Mouse (Mus musculus) heart, embryonic 13.5 days (tissue): Measurements from ENCODE around the gene Hmgcs2. TPM values are rescaled to one million over a fixed set of nuclear protein-coding genes. Genes with fewer than 3 reads are reported as not detected.

ENCODE experiments used
- ATAC-seq: fragments of 200-750 bp; cut with Nextera tagmentation; 2 replicates; pipeline ENCODE4 v1.8.0; 2017; ENCODE audit warnings: moderate TSS enrichment; ENCODE audit not compliant: insufficient number of reproducible peaks, low FRiP score, low TSS enrichment; ENCODE audit errors: extremely low read depth
- H3K27ac ChIP-seq: fragments of 300-500 bp; sonication (generic); replicated peaks from 2 replicates; pipeline ENCODE4 v1.5.1; 2015; ENCODE audit warnings: moderate library complexity, mild to moderate bottlenecking, inconsistent platforms
- H3K27me3 ChIP-seq: fragments of 300-500 bp; sonication (generic); replicated peaks from 2 replicates; pipeline ENCODE4 v1.6.1; 2015; ENCODE audit warnings: mild to moderate bottlenecking, inconsistent platforms
- H3K36me3 ChIP-seq: fragments of 300-500 bp; sonication (generic); 2 replicates; pipeline ENCODE4 v1.6.1; 2015; ENCODE audit warnings: mild to moderate bottlenecking, inconsistent platforms
- H3K4me1 ChIP-seq: fragments of 300-500 bp; sonication (generic); 2 replicates; pipeline ENCODE4 v1.6.1; 2015; ENCODE audit warnings: inconsistent platforms
- H3K4me2 ChIP-seq: fragments of 300-500 bp; sonication (generic); 2 replicates; pipeline ENCODE4 v1.6.1; 2015; ENCODE audit warnings: inconsistent platforms, mild to moderate bottlenecking, moderate library complexity
- H3K4me3 ChIP-seq: fragments of 300-500 bp; sonication (generic); 2 replicates; pipeline ENCODE4 v1.5.1; 2015; ENCODE audit warnings: moderate library complexity, mild to moderate bottlenecking, inconsistent platforms
- H3K9ac ChIP-seq: fragments of 300-500 bp; sonication (generic); 2 replicates; pipeline ENCODE4 v1.6.1; 2015; ENCODE audit warnings: inconsistent platforms, mild to moderate bottlenecking, moderate library complexity
- H3K9me3 ChIP-seq: fragments of 300-500 bp; sonication (generic); 2 replicates; pipeline ENCODE4 v1.6.1; 2016; ENCODE audit warnings: inconsistent platforms
- WGBS: fragments of 180-500 bp; shearing (Covaris S2); methylation state at CpG from one replicate; pipeline ENCODE4 v1.1.7; 2015; ENCODE audit warnings: mixed read lengths; 5-methylcytosine and 5-hydroxymethylcytosine counted together
- polyA plus RNA-seq: library from polyadenylated mRNA; unstranded; fragments of >200 nt; fragmentation: Nextera tagmentation; extraction: Ambion mirVana; gene quantifications from 2 replicates; pipeline ENCODE4 v1.2.1, GENCODE M21; 2015

The Hmgcs2 gene
- 9.5 and 11.6 TPM in 2 replicates for polyA plus RNA-seq

DNA sequence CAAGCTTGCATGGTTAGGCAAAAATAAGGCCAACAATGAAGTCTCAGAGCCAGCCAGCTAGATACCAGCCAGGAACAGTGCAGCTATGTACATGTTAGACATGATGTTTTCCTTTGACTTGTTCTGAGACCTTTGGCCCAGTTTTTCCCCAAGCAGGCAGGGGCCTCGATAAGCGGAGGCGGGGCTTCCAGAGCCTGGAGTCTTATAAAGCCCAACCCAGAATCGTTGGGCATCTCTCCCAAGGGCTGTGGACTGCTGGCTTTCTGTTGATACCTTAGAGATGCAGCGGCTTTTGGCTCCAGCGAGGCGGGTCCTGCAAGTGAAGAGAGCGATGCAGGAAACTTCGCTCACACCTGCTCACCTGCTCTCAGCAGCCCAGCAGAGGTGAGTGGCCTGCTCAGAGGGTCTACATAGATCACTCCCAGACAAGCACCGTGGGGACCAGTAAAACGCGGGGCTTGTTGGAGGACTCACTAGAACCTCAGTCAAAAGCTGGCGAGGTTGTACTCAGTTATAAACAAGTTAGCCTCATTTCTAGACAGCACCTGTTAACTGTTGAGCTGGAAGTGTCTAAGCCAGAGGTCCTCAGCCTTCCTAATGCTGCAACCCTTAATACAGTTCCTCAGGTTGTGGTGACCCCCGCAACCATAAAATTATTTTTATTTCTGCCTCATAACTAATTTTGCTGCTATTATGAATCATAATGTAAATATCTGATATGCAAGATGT lies at the start of gene Hmgcs2:
Hmgcs2 (plus strand) TSS at position 232 of the 729 bp plus-strand sequence.
- H3K4me3 ChIP-seq: peak within 1 kb of the TSS; percentile 42
- no peaks in the 10 kb centered on the region for H3K36me3 ChIP-seq
- ATAC-seq: no peak
- H3K27me3 ChIP-seq: 0 out of 2 replicates have a peak, but pooled peaks cover 5% of the 10 kb centered on the region
- peak within 1 kb of the TSS; percentile 69 for H3K27ac ChIP-seq
- H3K9ac ChIP-seq: peak within 1 kb of the TSS; percentile 59
- no peaks in the 10 kb centered on the region for H3K9me3 ChIP-seq
- H3K4me1 ChIP-seq: peaks cover 16% of the 10 kb centered on the region
- H3K4me2 ChIP-seq: peak within 1 kb of the TSS; percentile 56
- WGBS: 52% methylated on average over 14 of the region's 14 CpGs

DNA sequence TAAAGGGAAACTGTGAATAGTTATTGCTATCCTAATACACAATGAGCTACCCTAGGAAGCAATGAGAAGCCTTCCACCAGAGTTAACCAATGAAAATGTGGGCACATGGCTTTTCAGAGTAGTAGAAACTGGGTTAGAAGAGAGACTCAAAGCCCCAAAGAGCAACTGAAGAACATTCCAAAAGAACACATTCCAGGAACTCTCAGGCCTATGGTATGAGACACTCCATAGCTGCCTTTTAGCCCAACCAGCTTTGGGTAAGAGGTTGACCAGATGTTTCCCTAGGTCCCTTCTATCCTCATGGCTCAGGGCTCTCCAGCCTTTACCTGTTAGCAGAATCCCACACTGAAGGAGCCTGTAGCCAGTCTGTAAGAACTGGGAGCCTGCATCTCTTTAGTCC lies 46.7 kb upstream of the Hmgcs2 start:
- no peaks in the 10 kb centered on the region for H3K9me3 ChIP-seq
- no peak overlapping the region for H3K27ac ChIP-seq
- no peak overlapping the region for H3K9ac ChIP-seq
- no peak overlapping the region for H3K4me3 ChIP-seq
- H3K4me1 ChIP-seq: 0 out of 2 replicates have a peak, but pooled peaks cover 4% of the 10 kb centered on the region
- no peaks in the 10 kb centered on the region; the same call in 1 of the 2 replicates for H3K27me3 ChIP-seq
- H3K4me2 ChIP-seq: no peak overlapping the region
- ATAC-seq: no peak
- no peaks in the 10 kb centered on the region for H3K36me3 ChIP-seq

DNA sequence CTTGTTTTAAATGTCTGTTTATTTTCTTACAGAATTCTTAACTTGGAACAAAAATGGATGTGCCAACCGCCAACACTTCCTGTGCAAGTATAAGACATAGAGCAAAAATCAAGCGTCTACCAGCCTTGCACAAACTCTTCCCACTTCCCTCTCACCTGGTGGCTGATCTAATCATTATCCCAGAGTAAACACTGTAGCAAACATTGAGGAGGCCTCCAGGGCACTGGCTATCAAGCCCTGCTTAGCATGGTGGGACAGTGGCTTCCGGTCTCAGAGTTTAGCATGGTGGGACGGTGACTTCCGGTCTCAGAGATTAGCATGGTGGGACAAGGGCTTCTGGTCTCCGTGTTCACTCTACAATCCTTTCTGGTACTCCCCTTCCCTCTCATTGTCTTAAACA lies 44.0 kb upstream of the Hmgcs2 start:
- Histone ChIP-seq H3K27ac (no peak overlapping the region), H3K4me1 (0 out of 2 replicates have a peak, but pooled peaks cover 4% of the 10 kb centered on the region), H3K4me2 (no peak overlapping the region), H3K9me3 (no peaks in the 10 kb centered on the region), H3K9ac (no peak overlapping the region), H3K4me3 (no peak overlapping the region), H3K27me3 (no peaks in the 10 kb centered on the region), H3K36me3 (no peaks in the 10 kb centered on the region)
- WGBS: 75% methylated on average over 6 of the region's 6 CpGs
- no peak for ATAC-seq

DNA sequence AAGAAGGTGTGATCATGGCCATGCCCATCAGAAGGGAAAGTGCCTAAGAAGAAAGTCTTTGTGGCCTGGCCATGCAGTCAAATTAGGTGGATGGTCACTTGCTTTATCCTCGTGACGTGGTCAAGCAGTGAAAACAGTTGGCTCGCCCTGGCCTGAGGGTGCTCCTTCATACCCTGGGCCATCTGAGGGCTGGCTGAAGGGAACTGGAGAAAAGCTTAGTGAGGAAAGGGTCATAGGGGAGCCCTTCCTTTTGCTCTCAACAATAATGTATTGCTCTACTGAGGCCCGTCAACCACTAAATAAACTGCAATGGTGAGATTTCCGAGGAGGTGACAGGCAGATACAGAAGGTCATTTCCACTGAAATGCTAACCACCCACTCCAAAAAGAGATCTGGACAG lies 43.0 kb upstream of the Hmgcs2 start:
- Histone ChIP-seq H3K4me2 (no peak overlapping the region), H3K36me3 (no peaks in the 10 kb centered on the region), H3K9ac (no peak overlapping the region), H3K27ac (no peak overlapping the region), H3K4me3 (no peak overlapping the region), H3K4me1 (0 out of 2 replicates have a peak, but pooled peaks cover 4% of the 10 kb centered on the region), H3K9me3 (no peaks in the 10 kb centered on the region), H3K27me3 (no peaks in the 10 kb centered on the region)
- no peak for ATAC-seq
- WGBS: 77% methylated on average over 5 of the region's 5 CpGs

DNA sequence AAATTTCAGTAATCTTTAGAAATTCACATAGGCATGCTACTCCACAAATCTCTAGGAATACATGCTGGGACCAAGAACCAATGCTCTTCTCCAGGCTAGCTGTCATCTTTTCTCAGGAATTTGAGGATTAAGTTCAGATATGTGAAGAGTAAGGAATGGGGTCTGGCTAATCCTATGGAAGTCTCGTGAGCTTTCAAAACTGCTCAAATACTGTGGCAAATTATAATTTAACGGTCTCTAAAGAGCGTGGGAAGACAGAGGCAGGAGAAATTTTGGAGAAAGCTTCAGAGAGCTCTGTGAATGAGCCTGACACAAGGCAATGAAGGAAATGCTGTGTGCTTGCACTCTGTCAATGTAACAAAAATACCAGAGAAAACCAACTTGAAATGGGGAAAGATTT lies 42.1 kb upstream of the Hmgcs2 start:
- H3K27ac ChIP-seq: no peak overlapping the region
- no peaks in the 10 kb centered on the region for H3K36me3 ChIP-seq
- H3K4me1 ChIP-seq: 0 out of 2 replicates have a peak, but pooled peaks cover 4% of the 10 kb centered on the region
- no peak overlapping the region for H3K4me3 ChIP-seq
- H3K9me3 ChIP-seq: no peaks in the 10 kb centered on the region
- no peak overlapping the region for H3K4me2 ChIP-seq
- no peak overlapping the region for H3K9ac ChIP-seq
- WGBS: 76% methylated on average over 3 of the region's 3 CpGs
- no peak for ATAC-seq
- H3K27me3 ChIP-seq: no peaks in the 10 kb centered on the region

DNA sequence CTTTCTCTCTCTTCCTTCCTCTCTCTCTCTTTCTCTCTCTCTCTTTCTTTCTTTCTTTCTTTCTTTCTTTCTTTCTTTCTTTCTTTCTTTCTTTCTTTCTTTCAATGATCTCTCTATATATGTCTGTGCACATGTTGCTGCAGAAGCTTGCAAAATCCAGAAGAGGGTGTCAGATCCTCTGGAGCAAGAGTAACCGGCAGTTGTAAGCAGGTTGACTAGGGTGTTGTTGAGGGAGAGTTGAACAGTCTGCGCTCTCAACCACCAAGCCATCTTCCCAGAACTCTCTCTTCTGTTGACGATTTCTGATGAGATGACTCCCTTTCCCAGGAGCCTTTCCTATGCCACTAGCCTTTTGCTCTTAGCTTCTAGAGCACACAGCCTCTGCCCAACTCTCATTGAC lies 38.2 kb upstream of the Hmgcs2 start:
- peaks cover 2% of the 10 kb centered on the region for H3K4me1 ChIP-seq
- H3K4me3 ChIP-seq: no peak overlapping the region
- H3K27me3 ChIP-seq: no peaks in the 10 kb centered on the region
- no peak for ATAC-seq
- no peaks in the 10 kb centered on the region for H3K9me3 ChIP-seq
- H3K36me3 ChIP-seq: no peaks in the 10 kb centered on the region
- no peak overlapping the region for H3K4me2 ChIP-seq
- no peak overlapping the region for H3K9ac ChIP-seq
- no peak overlapping the region for H3K27ac ChIP-seq
- WGBS: 75% methylated on average over 3 of the region's 3 CpGs

DNA sequence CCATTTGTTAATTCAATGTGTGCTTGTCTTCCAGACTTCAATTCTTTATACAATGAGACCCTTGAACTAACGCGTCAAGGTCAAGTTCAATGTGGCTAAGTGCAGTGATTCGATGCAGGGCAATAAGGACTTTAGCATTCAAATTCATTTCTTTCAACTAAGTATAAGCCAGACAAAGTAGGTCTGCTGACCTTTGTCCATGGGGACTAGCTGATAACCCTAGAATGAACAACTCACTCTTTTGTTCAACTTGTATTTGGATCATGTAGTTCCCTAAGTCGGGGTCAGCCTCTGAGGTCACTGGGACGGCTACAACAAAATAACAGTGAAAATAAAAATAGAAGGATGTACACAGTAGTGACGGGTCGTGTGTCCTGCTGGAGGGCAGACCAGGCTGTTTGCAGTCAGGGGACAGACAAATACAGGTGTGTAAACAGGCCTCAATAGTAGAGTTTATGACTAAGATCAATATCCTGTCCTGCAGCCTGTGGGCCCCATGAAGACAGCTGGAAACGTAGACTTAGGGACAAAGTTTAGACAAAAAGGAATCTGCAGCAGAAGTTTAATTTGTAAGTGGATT lies 37.7 kb upstream of the Hmgcs2 start:
- Histone ChIP-seq H3K9ac (no peak overlapping the region), H3K36me3 (no peaks in the 10 kb centered on the region), H3K27me3 (no peaks in the 10 kb centered on the region), H3K27ac (no peak overlapping the region), H3K4me1 (peaks cover 3% of the 10 kb centered on the region), H3K4me2 (no peak overlapping the region), H3K9me3 (no peaks in the 10 kb centered on the region), H3K4me3 (no peak overlapping the region)
- 70% methylated on average over 8 of the region's 8 CpGs for WGBS
- ATAC-seq: no peak

DNA sequence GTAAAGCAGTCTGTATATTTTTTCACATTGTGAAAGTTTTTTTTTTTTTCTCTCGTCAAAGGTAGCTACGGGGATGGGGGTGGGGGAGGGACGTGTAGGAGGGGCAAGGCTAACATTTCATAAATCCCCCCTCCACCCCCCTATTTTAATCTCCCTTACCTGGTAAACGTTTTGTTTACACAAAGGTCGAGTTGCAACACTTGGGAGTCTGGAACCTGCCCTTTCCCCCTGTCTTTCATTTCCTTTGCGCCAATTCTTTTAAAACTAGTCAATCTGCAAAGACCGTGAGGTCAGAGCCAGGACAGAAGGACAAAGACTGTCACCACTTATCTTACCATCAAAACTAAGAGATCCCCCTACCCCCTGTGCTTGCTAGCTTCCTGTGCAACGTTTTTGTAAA lies 34.3 kb upstream of the Hmgcs2 start:
- Histone ChIP-seq H3K27me3 (no peaks in the 10 kb centered on the region), H3K36me3 (no peaks in the 10 kb centered on the region), H3K4me1 (peaks cover 3% of the 10 kb centered on the region), H3K4me3 (no peak overlapping the region), H3K9me3 (no peaks in the 10 kb centered on the region), H3K4me2 (no peak overlapping the region), H3K9ac (no peak overlapping the region), H3K27ac (no peak overlapping the region)
- WGBS: 35% methylated on average over 8 of the region's 8 CpGs
- ATAC-seq: no peak

DNA sequence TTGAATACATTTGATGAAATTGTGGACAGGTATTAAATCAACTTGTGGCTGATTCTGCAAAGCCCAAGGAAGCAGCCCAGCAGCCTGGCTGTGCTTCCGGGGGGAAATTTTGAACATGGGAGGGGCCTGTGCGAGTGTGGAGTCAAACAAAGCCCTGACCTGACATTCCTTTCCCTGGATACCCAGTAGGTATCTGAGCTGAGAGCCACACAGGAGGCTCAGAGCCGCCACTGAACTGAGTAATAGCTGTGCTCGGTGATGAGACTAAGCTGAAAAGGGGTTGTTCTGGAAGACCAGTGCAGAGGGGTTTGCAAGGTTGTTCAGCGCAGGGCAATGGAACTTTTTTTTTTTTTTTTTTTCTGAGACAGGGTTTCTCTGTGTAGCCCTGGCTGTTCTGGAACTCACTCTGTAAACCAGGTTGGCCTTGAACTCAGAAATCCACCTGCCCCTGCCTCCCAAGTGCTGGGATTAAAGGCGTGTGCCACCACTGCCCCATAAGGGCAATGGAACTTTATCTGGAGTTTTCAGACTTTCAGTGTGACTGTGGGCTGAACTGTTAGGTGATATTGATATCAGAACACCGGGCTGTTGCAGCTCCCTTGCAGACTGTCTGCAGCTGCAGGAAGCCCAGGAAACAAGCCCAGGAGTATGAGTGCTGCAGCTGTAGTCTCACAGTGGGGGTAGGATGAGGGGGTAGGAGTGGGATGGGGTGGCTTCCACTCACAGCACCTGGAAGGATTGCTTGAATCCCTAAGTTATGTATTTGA lies 33.1 kb upstream of the Hmgcs2 start:
- H3K4me3 ChIP-seq: no peak overlapping the region
- H3K27ac ChIP-seq: no peak overlapping the region
- H3K9me3 ChIP-seq: no peaks in the 10 kb centered on the region
- no peak for ATAC-seq
- no peak overlapping the region for H3K9ac ChIP-seq
- no peak overlapping the region for H3K4me2 ChIP-seq
- H3K27me3 ChIP-seq: no peaks in the 10 kb centered on the region
- 42% methylated on average over 7 of the region's 7 CpGs for WGBS
- H3K4me1 ChIP-seq: peaks cover 3% of the 10 kb centered on the region
- no peaks in the 10 kb centered on the region for H3K36me3 ChIP-seq

DNA sequence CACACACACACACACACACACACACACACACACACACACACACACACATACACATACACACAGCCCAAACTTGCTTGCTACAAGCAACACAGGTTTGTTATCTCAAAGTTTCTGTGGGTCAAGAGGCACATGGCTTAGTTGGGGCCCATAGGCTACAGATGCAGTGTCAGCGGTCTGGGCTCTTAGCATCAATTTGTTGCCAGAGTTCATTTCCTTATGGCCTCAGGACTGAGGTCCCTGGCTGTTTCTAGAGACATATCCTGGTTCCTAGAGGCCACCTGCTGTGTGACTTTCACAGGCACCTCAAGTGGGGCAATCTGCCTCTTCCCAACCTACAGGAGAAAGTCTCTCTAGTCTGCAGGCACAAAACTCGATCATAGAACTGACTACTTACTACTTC lies 30.9 kb upstream of the Hmgcs2 start:
- Histone ChIP-seq H3K9ac (no peak overlapping the region), H3K36me3 (no peaks in the 10 kb centered on the region), H3K4me3 (no peak overlapping the region), H3K9me3 (peaks cover 4% of the 10 kb centered on the region; the same call in 1 of the 2 replicates), H3K27ac (no peak overlapping the region), H3K27me3 (no peaks in the 10 kb centered on the region), H3K4me2 (no peak overlapping the region), H3K4me1 (peaks cover 3% of the 10 kb centered on the region)
- ATAC-seq: no peak
- 74% methylated on average over 2 of the region's 2 CpGs for WGBS

DNA sequence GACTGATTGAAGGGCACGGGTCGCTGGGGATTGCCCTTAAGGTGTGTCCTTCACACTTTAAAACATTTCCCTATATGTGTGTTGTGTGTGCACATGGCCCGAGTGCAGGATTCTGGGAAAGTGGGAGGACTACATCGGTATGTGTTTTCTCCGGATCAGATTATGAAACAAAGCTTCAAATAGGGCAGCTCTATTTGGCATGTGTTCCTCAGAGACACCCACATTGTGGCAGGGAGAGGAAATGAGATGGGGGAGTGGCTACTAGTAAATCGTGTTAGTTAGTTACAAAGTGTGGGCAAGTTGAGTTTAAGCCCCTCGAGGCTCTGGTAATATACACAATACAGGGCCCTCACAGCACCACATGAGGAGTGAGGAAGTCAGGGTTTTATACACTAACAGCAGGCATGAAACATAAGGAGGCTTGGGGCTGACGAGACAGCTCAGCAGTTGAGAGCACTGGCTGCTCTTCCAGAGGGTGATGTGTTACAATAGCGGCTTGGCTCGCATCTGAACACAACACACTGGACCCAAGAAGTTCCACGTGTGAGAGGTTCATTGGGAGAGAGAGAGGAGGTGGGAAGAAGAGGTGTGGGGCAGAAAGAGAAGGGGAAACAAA lies 30.3 kb upstream of the Hmgcs2 start:
- no peak overlapping the region for H3K4me2 ChIP-seq
- no peaks in the 10 kb centered on the region for H3K27me3 ChIP-seq
- WGBS: 78% methylated on average over 11 of the region's 11 CpGs
- peaks cover 4% of the 10 kb centered on the region; the same call in 1 of the 2 replicates for H3K9me3 ChIP-seq
- no peak overlapping the region for H3K27ac ChIP-seq
- no peak overlapping the region for H3K9ac ChIP-seq
- H3K36me3 ChIP-seq: no peaks in the 10 kb centered on the region
- peaks cover 3% of the 10 kb centered on the region for H3K4me1 ChIP-seq
- no peak for ATAC-seq
- no peak overlapping the region for H3K4me3 ChIP-seq
